Mouse (Mus musculus): ENCODE data around the gene Tmed3.

The Tmed3 gene

GRCm38 (mm10) chr9:89704265-89705196, at the start of gene Tmed3:
Tmed3 (minus strand) TSS chr9:89705068.
- DNase-seq (ENCODE audit: low spot score in 2 of 2), result peak; percentile 72 to 83

DNA sequence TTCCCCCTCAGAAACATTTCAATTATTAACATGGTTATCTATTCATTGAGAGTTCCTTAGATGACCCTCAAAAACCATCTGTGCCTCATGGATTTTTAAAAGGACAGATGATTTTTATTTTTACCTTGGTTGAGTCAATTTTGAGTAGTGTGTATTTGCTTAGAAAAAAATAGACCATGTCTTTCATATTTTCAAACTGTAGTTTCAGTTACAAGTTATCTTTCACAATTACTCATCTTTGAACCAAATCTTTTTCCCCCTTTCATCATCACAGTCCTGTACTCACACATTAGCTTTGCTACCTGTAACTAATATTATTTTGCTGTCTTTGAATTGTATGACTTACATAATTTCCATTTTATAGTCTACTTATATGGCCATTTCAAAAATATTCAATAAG, 35.2 kb upstream of the Tmed3 start:
- no peak for DNase-seq (ENCODE audit: low spot score in 2 of 2)

- peak; percentile 9 to 19 for DNase-seq (ENCODE audit: low spot score in 2 of 2)
These were observed 33.4 kb upstream of the Tmed3 start, which contains the start of gene Ankrd34c for GRCm38 (mm10) chr9:89738295-89738694. Ankrd34c (minus strand) TSS chr9:89738475.

- DNase-seq (ENCODE audit: low spot score in 2 of 2), result no peak
These were observed 33.0 kb upstream of the Tmed3 start for GRCm38 (mm10) chr9:89737888-89738287.

DNA sequence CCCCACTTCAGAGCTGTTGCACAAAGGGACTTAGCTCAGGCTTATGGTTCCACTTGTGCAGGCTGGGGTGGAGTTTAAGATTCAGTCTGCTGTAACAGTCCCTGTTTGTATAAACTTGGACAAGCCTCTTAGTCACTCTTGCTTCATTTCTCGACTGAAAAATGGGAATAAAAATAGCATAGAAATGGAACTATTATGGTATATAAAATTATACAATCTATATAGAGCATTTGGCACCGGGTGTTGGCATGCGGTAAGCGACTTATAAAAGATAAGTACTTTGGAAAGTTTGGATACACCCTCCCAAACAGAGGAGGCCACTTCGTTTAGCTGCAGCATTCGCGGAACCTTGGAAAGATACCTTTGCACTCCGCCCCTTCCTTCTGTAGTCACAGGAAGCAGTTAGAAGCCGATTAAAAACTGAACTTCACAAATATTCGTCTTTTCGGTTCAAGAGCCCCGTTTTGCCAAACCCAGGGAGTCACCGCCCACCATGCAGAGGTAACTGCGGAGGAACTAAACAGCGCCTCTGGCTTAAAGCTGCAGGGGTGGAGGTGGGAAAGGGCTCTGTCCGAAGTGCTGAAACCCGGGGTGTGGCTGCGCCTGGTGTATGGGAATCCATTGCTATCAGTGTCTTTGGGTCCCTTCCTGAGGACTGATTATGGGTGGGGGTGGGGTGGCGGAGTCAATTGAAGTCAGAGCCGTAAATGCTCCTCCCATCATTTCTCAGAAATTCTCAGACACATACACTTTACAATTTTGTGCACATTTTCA, 32.3 kb upstream of the Tmed3 start:
- DNase-seq (ENCODE audit: low spot score in 2 of 2), result no peak

DNA sequence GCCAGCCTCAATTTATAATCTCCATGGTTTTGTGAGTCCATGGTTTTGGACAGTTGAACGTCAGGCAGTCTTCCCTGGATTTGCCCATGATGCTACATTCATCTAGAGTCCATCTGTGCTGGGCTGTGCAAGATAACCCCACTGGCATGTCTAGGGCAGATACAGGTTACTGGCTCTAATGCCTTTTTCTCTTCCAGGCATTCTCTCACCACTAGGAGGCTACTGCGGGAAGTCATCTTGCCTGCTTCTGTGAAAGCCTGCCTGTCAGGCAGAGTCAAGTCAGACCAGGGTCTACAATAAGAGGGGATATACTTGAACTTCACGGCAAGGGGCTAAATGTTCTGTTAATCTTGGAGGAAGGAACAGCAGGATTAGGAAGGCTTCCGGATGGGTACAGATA, 2.0 kb upstream of the Tmed3 start:
- DNase-seq (ENCODE audit: low spot score in 2 of 2), result no peak

DNA sequence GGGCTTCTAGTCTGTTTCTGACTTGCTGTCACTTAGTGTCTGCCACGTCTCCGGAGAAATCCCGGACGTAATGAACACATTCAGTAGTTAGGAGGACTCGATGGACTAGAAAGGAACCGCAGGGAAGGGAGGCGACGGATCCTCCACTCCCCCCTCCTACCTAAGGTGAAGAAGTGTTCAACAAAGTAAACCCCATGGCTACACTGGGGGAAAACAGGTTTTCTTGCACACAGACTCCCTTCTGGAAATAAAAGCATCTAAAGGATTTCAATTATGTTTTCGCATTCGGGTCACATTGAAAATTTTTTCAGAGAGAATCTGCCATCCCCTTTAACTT, 297 bp upstream of the Tmed3 start:
- DNase-seq (ENCODE audit: low spot score in 2 of 2), result no peak

DNA sequence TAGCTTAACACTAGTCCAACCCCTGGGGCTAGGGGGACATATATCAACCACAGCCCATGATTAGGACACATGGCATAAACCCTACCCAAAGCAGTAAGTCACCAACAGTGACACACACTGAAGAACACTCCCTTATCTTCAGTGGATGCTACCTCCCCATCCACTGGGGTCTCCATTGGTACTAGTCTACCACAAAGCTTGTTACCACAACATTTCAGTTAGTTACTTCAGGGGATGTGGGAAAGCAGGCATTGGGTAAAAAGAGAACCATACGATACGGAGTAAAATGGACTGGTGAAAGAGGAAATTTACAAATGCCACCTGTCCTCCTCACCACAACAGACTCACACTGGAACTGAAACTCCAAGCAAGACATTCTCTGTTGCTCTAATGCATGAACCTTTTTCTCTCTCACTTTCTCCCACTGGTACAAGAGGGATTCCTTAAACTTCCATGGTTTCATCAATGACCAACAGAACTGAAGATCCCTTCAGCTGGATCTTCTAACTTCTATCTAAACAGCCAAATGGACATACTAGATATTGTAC, 3.9 kb downstream of the Tmed3 start:
- DNase-seq (ENCODE audit: low spot score in 2 of 2), result no peak

DNA sequence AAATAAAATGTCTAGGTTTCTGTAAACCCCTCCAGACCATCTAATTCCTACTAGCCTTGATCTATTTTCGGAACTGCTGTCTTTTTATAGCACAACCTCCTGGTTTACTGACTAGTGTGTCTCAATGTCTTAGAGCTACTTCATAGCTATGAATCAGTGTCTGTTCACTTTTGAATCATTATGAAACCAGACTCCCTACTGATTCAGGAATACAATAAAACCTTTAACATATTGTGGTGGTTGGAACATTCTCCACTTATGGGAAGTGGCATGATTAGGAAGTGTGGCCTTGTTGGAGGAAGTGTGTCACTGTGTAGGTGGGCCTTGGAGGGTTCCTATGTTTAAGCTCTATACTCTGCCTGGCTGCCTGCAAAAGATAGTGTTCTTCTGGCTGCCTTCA, 9.7 kb downstream of the Tmed3 start:
- DNase-seq (ENCODE audit: low spot score in 2 of 2), result no peak

GRCm38 (mm10) chr9:89693670-89694069, 11.2 kb downstream of the Tmed3 start:
- no peak for DNase-seq (ENCODE audit: low spot score in 2 of 2)

DNA sequence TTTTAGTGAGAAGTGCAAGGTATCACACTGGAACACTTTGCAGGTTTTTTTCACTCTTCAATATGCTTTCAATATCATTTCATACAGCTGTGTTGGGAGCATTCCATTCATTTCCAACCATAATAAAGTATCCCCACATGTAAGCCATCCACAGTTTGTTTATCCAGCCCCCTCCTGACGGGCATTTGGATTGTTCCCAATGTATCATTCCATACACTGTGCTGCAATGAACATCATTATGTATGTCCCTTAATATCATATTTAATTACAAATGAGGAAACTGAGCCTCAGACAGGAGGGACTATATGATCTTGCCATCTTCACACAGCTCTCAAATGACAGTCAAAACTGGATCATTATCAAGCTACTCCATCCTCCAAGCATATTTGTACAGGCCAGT, 15.7 kb downstream of the Tmed3 start:
- no peak for DNase-seq (ENCODE audit: low spot score in 2 of 2)

GRCm38 (mm10) chr9:89687503-89688226, 17.2 kb downstream of the Tmed3 start:
- no peak for DNase-seq (ENCODE audit: low spot score in 2 of 2)

DNA sequence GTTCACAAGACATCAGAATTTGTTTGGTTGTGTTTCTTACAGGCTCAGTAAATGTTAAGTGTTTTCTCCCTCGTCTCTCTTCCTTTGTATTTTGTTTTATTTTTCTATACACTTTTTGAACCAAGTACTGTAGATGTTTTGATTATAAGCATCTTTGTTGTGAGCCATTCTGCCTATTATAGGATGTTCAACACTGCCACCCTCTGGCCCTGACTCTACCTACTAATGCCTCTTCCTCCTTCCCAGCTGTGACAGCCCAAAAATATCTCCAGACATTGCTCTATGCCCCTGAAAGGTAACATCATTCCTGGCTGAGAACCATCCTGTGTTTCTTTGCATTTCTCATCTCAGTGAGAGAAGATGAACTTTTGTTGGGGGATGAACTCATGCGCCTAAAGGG, 18.6 kb downstream of the Tmed3 start:
- no peak for DNase-seq (ENCODE audit: low spot score in 2 of 2)

DNA sequence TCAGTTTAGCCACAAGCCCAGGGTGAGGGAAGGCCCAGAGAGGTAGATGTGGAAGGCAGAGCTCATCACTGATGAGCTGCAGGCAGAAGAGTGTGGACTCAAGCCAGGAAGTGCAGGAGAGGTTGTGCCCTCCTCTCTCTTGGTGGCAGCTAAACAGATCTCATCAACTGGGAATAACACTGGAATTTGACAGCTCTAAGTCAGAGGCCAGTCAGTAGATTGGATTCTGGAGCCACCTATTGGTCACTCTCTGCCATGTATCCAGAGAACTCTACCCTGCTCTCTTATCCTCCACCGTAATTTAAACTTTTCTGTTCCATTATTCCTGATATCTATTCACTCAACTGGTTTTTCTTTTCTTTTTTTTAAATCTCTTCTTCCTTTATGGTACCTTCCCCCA, 25.9 kb downstream of the Tmed3 start:
- no peak for DNase-seq (ENCODE audit: low spot score in 2 of 2)

DNA sequence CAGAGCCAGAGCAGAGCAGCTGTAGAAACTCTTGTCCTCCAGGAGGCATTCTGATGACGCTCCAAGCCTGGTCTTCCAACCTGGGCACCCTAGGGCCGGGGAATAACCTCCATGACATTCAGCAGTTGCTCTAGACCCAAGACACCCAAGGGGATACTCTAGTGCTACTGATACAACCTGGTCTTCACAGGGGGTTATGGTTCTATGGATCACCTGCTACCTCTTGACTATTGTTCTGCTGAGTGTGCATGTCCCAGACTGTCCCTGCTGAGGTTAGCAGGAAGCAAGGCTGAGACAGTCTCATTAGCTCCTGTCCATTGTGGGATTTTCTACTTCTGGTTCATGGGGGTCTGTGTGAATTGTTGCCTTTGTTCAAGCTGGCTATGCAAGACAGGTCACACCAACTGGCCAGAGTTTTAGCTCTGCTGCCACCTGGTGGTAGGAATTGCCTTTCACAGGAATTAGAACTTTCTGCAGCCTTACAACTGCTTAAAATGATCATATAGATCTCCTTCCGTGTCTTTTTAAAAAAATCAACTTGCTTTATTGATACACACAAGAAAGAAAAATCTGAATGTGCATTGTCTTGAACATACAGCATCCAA, 30.8 kb downstream of the Tmed3 start:
- peak; percentile 60 to 74 for DNase-seq (ENCODE audit: low spot score in 2 of 2)

DNA sequence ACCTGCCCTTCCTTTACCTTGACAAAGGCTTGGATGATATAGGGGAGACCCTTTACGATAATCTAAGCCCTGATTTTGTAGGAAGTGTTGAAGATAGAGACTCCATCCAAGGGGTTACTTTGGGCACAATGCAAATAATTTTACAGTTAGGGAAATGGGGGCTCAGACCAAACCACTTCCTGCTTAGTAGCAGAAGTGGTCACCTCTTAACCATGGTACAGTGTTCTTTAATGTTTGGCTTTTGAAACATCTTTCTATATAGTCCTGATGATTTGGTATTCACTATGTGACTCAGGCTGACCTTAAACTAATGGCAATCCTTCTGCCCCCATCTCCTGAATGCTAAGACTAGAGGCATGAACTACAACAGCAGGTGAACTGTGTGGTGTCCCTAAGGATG, 31.5 kb downstream of the Tmed3 start:
- DNase-seq (ENCODE audit: low spot score in 2 of 2), result no peak

GRCm38 (mm10) chr9:89669878-89670277, 35.0 kb downstream of the Tmed3 start:
- DNase-seq (ENCODE audit: low spot score in 2 of 2), result peak in 1 of 2 experiments; percentile 36

DNA sequence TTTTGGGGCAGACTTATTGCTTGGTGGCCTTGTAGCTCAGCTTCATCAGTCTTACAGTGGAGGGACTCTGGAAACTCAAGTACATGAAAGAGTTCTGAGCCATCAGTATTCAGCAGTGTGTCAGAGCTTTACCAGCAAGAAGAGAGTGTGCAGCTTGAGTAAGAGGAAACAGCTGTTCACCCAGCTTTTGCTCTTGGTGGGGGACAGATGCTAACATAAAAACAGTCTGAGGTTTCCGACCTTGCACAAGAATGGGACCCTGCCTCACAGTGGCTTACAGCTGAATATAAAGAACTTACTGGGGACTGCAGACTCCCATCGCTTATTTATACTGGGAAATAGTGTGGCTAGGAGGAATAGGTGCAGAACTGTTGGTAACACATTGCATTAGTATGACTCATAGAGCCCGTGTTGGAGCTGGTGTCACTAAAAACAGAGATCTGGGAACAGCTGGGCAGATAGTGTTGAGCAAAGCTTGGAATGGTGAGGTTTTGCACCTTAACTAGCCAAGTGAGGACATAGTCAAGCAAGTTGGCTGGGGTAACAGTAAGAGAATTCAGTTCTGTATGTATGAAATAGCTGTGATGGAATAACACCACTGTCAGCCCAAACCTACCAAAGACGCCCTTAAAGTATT, 37.4 kb downstream of the Tmed3 start:
- no peak for DNase-seq (ENCODE audit: low spot score in 2 of 2)

GRCm38 (mm10) chr9:89650913-89651312, 54.0 kb downstream of the Tmed3 start:
- no peak for DNase-seq (ENCODE audit: low spot score in 2 of 2)
